Mouse (Mus musculus) yolk sac, embryonic 10.5 days (tissue): ENCODE measurements around the gene Catsper1.
A peak's percentile ranks its signal among the peaks of the same experiment; 100 is the strongest.
"Not testable (repeated sequence)": the region's sequence is repeated elsewhere in the genome, so short reads cannot be mapped to it uniquely, and the experiment has no call there.

Experiments
- DNase-seq: peaks from one replicate; pipeline ENCODE4 v3.0.0-alpha.2; 2017; ENCODE audit warnings: low spot score

Catsper1 gene

DNA sequence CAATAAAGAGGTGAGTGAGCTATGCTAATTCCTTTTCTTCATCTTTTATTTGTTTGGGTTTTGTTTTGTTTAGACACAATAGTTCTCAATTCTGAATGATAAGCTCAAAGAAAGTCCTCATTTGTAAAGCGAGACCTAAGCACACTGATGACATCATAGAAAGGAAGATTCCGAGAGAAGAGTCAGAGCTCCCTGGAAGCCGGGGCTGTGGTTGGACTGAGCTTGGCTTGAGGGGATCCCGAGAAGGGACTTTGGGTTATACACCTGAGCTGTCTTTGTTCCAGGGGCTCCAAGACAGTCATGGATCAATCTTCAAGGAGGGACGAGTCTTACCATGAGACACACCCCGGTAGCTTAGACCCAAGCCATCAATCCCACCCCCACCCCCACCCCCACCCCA is at the start of gene Catsper1:
TSS of gene Catsper1 (plus strand) at position 301 of the 400 bp plus-strand sequence.
- no peak for DNase-seq

DNA sequence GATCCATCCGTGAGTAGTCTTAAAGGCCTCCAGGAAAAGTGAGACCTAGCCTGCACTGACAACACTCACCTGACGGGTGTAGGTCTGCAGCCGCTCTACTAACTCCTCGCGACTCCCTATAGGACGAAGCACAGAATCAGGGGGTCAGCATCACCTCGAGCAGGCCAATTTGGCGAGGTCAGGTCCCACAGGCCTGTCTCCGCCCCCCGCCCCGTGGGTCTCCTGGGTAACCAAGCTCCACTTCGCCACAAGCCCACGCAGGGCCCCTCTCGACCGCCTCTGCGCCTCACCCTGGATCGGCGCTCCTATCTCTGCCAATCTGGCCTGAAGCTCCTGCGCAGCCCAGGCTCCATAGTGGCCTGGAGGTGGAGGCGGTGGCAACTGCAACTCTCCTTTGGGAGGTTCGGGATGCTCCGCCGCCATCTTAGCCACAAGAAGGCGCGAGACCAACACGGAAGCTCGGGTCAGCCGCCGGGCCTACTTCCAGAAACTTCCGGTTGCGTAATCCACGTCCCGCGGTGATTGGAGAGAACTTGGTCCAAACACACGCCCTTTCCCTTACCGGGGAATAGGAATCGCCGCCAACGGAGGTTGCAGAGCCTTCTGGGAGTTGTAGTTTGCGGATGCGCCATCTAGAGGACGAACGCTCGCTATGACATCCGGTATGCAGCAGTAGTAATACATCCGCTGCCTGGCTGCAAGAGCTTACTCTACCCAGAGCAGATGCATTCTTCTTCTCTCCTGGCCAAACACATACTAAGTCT is 40.4 kb upstream of the Catsper1 start, which contains the start of gene Sf3b2:
TSS of gene Sf3b2 (minus strand) at position 484 of the 764 bp plus-strand sequence.
- peak; percentile 99 for DNase-seq

DNA sequence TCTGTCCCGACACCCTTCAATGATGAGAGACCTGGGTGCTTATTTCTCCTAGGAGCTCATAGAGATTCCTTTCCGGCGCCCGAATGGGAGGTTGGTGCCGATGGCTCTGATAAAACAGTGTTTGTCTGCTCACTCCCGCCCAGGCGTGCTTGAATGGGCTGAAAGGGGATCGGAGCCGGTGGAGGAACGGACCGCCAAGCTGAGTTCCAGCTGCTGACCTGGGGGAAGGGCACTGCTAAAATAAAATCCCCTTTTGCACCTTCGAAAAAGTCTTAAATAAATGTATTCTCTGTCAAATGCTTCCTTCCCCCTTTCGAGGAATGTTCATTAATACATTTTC is 39.8 kb upstream of the Catsper1 start:
- DNase-seq: no peak

DNA sequence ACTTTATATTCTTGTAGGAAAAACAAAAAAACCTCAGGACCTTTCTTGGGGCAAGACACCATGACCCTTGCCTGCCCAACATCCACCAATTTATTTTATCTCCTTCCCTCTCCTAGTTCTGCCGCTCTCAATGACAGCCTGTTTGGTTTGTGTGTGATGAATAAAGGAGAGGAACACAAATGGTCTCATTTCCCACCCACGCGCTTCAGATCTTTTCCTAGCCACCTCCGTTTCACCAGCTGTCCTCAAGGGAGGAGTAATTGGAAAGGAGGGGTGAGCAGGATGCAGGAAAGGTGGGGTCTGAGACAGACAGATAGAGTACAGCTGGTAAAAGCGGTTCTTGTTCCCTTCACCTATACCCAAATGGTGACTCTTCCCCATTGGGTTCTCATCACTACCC is 38.9 kb upstream of the Catsper1 start:
- DNase-seq: no peak

DNA sequence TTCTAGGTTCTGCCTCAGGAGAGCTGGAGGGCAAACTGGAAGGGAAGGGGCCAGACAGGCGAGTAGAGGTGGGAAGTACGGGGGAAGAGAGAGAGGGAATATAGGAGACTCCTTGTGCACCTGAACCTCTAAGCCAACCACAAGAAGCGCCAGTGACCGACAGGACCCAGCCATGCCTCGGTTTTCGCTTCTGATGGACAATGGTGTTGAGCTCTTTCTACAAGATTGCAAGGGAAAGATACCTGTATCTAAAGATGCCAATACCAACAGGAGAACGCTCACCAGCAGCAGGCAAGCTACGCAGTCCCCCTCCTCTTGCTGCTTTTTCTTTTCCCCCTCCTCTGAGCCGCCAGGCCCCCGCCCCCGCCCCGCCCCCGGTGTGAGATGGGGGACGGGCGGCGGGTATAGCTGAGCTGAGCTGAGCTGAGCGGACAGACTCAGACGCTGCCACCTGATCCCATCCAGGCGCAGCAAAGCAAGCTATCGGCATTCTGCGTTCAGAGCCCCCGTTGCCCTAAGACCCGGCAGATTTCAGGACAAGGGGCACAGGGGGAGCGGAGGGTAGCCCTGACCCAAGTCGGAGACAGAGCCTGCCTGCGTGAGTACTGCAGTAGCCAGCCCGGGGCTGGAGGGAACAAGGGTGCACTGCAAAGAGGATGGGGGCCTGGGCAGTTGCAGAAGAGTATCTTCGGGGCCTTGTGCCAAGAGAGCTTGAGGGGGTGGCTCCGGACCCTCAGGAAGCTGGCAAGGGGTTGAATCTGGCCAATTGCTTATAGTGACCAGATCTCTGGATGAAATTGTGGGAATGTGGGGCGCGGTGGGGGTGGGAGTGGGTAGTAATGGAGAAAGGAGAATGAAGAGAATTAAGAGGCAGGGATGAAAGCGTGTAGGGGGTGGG is 37.4 kb upstream of the Catsper1 start, which contains the start of gene Gal3st3:
TSS of gene Gal3st3 (plus strand) at position 429 of the 898 bp plus-strand sequence.
- no peak for DNase-seq

DNA sequence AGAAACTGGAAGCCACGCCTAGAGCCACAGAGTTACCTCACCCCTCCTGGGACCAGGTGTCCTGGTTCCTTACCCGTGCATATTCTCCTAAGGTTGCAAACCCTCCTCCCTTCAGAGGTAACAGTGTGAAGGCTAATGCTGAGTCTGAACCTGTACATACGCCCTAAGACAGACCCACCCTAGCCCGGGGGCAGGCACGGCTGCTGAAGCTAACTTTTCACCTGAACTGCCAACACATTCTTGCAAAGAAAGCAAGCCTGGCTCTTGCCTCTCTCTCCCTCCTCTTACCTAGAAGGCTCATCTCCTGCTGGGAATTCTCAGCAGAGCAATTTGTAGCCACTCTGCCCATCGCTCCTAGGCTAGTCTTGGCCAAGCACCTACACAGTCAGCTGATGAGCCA is 35.0 kb upstream of the Catsper1 start:
- DNase-seq: no peak

DNA sequence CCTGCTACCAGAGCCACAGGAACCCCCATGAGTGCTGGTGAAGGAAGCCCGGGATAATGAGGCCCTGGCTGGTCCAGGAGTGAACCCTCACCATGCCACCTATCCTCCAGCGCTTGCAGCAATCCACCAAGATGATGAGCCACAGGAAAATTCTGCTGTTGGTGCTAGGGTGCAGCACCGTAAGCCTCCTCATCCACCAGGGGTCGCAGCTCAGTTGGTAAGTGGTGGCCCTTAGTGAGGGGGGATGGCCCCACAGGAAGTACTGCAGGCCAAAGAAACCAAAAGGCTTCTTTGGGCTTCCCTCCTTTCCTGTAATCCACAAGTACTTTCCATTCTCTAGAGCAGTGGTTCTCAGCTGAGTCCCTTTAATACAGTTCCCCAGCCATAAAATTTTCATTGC is 33.1 kb upstream of the Catsper1 start:
- no peak for DNase-seq

DNA sequence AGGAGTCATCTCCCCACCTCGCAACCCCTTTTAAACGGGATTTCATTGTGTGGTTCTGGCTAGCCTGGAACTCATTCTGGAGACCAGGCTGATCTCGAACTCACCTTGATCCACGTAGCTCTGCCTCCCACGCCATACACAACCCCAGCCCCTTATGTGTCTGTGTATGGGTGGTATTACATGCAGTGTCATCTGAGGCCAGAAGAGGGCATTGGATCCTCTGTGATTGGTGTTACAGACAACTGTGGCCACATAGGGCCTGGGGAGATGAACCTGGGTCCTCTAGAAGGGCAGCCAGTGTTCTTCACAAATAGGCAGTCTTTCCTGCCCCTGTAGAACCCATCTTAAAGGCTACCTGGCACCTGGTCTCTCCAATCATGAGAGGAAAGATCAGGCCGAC is 29.3 kb upstream of the Catsper1 start:
- no peak for DNase-seq

DNA sequence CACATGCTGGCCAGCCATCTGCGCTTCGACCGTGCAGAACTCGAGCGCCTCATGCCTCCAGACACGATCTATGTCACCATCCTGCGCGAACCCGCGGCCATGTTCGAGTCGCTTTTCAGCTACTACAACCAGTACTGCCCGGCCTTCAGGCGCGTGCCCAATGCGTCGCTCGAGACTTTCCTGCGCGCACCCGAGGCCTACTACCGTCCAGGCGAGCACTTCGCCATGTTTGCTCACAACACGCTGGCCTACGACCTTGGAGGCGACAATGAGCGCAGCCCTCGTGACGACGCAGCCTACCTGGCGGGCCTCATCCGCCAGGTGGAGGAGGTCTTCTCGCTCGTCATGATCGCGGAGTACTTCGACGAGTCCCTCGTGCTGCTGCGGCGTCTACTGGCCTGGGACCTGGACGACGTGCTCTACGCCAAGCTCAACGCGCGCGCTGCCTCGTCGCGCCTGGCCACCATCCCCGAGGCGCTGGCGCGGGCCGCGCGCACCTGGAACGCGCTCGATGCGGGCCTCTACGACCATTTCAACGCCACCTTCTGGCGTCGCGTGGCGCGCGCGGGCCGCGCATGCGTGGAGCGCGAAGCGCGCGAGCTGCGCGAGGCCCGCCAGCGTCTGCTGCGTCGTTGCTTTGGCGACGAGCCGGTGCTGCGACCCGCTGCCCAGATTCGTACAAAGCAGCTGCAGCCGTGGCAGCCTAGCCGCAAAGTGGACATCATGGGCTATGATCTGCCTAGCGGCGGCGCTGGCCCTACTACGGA is 28.4 kb upstream of the Catsper1 start:
- DNase-seq: peak; percentile 17

DNA sequence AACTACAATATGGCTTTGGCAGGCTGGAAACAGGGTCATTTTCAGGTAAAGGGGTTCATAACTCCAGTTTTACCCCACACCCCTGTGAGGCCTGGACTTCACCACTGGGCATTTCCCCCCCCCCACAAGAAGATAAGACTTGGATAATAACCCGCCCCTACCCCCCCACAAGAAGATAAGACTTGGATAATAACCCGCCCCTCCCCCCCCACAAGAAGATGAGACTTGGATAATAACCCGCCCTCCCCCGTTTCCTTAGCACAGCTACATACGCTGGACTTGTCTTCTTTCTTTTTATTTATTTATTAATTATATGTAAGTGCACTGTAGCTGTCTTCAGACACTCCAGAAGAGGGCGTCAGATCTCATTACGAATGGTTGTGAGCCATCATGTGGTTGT is 26.5 kb upstream of the Catsper1 start:
- DNase-seq: no peak

DNA sequence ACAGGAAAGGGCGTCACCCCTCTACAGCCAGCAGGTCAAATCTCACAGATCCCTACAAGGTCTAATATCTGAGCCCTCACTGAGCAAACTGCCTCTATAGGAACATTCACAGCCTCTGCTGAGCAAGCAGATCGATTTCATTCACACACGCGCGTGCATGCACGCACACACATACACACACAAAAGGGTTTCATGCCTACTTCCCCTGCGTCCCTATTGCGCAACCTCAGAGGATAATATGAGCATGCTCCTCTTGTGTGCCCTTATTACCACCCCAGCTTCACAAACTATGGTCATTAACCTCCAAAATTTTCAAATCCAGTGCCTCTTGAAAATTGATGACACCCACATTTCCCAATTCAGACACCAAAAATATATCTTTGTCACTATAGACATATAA is 22.4 kb upstream of the Catsper1 start:
- DNase-seq: no peak

DNA sequence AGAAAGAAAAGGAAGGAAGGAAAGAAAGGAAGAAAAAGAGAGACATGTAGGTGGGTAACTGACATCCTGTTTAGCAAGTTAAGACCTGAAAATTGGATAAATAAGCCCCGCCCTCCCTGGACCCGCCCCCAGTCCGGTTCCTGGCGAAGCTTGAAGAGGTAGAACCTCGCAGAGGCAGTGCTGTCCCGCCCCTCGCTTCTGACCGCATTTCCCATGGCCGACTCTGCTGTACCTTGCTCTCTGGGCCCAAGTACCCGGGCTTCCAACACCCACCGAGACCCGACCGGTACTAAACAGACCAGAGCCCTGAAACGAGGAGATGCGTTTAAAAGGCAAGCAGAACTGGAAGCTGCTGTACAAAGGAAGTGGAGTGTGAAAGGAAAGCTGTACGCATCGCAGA is 11.7 kb upstream of the Catsper1 start:
- no peak for DNase-seq

DNA sequence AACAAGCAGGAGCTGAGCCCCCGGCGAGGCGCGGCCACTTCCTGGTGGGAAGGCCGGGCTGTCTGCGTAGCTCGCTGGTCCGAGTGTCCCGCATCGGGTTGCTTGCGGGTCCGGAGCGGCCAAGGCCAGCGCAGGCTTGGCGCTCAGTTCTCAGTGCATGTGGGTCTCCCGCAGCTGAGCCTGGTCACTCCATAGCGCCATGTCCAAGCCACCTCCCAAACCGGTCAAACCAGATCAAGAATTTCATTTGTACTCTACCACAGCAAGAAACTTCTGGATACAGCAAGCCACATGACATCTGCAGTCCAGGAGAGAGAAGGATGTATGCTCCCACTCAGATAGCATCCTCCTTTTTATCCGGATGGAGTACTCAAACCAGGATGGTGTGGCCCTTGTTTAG is 7.6 kb upstream of the Catsper1 start:
- no peak for DNase-seq

DNA sequence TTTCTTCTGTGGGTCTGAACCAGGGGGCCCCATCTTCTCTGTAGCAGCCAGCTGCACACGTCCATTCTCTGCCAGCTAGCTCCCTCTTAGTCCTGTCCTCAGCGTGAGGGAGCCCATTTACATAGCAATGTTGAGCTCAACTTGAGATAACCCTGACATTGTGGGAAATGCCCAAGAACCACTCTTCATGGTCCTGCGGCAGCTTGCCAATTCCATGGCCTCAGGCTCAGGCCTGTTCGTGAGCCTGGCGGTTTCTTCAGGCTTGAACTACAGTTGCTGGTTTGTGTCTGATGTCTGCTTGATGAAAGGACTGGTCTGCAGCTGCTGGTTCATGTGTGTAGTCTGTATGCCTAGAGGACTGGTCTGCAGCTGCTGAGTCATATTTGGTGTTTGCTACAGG is 800 bp upstream of the Catsper1 start:
- no peak for DNase-seq

DNA sequence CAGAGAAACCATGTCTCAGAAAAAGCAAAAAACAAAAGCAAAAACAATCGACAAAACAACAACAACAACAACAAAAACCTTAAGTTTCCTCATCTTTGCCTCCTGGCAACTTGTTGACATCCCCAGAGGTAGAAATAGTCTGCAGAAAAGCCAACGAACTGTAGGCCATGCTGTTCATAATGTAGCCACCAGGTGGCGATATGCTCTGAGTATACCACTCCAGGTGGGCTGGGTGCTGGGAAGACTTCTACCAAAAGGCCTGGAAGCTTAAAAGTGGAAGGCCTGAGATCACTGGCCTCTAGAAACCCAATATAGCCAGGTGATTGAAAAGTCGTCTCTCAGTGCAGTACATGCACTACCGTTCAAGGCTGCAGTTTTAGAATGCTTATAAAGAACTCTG is 2.4 kb downstream of the Catsper1 start:
- peak; percentile 47 for DNase-seq

DNA sequence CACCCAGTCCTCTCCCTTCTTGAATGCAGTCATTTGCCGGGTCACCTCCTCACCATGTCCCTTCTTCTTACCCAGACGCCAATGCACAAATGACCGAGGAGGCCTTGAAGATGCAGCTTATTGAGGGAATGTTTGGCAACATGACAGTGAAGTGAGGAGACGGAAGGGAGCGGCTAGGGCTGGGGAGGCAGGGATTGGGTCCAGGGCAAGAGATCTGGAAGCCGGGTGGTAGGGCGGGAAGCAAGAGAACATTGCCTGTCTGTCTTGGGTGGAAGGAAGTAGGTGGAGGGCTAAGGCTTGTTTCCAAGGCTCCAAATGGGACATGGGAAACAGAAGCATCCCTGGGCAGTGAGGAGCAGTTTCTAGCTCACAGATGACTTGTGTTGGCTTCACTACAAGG is 5.8 kb downstream of the Catsper1 start:
- DNase-seq: no peak

DNA sequence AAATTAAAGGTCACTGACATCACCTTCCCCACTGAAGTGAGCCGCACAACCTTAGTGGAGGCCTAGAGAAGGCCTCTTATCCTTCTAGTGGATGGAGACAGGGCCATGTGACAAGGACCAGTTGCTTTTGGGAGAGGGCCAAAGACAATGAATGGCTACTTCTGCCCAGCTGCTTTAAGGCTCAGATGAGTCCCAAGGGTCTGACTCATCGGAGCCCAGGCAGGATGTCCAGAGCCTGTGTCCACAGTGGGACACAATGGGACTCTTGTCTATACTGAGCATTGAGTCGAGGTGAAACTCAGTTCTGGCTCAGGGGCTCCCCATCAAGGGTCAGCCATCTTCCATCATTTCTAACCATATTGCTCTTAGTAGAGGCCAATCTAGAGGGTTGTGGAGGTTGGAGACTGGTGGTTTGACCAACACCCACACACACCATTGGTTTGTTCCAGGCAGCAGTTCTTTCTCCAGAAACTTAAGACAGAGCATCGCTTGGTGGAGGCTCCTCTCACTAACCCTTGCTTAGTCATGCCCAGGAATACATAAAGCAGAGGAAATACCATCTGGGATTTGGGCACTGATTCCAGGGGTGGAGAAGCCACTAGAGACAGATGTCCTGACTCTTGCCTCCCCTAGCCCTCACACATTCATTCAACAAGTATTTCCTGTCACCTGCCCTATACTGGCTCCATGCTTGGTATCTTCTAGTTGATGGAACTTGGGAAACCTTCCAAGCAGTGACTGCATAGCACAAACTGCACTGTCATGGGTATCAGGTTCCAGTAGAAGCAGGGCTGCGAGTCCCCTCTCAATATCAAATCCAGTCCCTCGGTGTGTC is 10.0 kb downstream of the Catsper1 start:
- DNase-seq: no peak

DNA sequence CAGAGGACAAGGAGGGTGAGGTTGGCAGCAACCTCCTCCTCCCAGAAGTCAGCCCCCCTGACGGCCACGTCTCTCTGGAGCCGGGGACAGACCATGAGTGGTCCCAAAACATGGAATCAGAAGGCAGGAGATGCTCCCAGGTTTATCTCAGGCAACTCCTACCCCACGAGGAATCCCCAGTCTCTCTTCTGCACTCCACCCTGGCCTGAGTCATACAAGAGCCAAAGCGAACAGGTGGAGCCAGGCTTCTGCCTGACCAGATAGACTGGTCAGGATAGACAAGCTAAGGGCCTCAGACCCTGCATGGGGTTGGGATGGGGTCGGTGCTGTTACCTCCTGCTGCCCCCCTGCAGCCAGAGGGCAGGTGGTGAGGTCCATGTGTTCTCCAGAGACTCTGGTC is 12.5 kb downstream of the Catsper1 start:
- DNase-seq: no peak

DNA sequence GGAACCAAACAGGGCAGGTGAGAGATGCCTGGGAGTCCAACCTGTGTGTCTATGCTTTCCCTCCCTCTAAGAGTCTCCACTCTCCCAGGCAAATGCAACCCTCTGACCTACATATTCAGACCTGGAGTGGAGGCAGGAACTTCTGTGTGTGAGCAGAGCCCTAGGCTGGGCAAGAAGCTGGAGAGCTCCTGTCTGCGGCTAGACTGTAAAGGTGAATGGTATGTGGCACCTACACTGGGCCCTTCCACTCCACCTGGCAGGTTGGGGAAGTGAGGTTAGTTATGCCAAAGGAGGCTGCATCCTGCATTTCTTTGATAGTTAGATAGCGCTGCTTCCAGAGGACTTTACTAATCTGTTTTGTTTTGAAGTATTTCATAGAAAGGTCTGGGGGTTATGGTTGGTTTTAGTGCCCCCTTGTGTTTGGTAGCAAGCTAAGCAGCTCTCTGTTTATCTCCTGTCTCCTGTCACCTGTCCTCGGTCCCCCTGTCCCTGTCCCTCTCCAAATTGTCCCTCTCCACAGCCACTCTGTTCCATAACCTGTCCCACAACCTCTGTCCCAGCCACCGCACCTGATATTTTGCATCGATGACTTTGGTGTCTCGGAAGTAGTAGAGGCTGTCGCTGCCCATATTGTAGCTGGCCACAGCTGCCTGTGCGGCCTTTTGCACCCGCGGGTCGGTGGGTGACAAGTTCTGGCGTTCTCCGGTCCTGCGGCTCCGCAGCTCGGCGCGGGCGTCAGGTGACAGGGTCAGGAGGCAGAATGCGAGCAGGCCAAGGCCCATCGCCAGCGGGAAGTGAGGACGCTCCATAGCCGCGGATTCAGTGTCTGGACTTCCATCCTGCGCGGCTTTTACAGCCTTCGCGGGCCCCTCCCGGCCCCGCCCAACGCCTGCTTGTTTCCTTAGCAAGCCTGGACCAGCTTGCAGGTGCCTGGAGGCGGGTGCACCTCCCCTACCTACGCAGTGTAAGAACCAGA is 13.3 kb downstream of the Catsper1 start:
- peak; percentile 44 for DNase-seq

DNA sequence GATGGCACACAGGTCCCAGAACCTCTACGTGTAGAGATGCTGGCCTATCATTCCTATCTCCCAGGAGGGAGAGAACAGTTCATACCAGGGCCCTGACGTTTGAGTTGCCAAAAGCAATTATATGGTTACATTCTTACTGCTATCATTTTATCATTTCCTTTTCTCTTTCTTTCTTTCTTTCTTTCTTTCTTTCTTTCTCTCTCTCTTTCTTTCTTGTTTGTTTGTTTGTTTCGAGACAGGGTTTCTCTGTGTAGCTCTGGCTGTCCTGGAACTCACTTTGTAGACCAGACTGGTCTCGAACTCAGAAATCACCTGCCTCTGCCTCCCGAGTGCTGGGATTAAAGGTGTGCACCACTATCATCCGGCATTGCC is 13.9 kb downstream of the Catsper1 start, which contains the start of gene Cst6:
TSS of gene Cst6 (minus strand) at position 73 of the 372 bp plus-strand sequence.
- DNase-seq: not testable (repeated sequence)
